Mouse (Mus musculus) kidney, adult 2 months (tissue): ENCODE measurements around the gene Lclat1.

Experiments used
- CTCF ChIP-seq: fragments of 200-500 bp; conservative IDR thresholded peaks from 2 replicates; pipeline ENCODE4 v1.5.1; 2011; ENCODE audit warnings: low read depth, mild to moderate bottlenecking, control low read depth, low read length, moderate library complexity, mixed read lengths; ENCODE audit not compliant: insufficient read depth, insufficient read length
- POLR2A ChIP-seq: fragments of 200-500 bp; IDR thresholded peaks from one replicate; pipeline ENCODE4 v1.6.1; 2011; ENCODE audit warnings: low read depth, low read length, control low read depth

- TF ChIP-seq CTCF (no peak), POLR2A (no peak)
Measured at GRCm38 (mm10) chr17:73270871-73271796, 163.3 kb downstream of the Lclat1 start.
